Mouse (Mus musculus): ENCODE measurements around the gene Gm19402.

Gene Gm19402

DNA sequence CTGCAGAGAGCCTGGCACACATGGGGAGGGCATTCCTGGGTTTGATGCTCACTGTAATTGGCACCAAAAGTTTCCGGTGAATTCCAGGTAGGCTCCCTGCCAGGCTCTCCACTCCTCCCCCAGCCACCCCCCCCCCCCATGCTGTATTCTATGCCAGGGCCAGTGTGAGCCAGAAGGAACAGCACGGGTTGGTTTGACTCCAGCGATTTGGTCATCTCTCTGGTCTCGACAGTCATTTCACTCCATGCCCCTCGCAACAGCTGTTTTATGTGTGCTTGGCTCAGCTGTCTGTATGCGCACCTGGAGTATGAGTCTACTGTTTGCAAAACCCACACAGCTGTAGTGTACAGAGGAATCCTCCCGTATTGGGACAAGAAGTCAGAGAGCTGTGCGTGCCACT, 24.2 kb downstream of the Gm19402 start:
- DNase-seq (ENCODE audit: low spot score): no peak

DNA sequence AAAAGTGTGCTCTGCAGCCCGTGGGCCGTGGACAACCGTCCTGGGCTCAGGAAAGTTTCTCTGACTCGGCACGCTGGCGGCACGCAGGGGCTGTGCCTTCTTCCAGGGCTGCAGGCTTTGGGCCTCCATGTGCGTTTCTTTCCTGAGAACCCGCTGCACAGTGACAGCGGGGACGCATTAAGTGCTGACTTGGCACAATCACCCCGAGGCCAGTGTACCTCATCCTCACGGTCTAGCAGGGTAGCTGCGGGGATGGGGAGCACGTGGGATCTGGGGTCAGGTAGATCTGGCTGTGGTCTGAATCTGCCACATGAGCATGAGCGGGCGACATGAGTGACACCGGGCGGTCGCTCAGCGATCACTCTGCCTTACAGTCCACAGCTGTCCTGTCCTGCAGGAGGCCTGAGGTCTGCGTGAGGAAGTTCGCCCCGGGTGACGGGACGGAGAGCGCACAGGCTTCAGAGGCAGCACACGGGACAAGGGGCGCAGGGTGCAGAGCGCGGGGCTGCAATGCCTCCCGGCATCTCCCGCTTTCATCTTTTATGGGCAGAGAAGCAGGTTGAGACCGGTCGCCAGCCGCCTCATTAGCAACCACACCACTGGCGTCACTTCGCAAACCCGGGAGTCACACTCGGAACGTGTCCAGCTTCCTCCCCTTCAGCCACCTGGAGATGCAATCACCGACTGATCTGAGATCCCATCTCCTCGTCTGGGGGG, 26.4 kb downstream of the Gm19402 start:
- DNase-seq (ENCODE audit: low spot score): no peak

DNA sequence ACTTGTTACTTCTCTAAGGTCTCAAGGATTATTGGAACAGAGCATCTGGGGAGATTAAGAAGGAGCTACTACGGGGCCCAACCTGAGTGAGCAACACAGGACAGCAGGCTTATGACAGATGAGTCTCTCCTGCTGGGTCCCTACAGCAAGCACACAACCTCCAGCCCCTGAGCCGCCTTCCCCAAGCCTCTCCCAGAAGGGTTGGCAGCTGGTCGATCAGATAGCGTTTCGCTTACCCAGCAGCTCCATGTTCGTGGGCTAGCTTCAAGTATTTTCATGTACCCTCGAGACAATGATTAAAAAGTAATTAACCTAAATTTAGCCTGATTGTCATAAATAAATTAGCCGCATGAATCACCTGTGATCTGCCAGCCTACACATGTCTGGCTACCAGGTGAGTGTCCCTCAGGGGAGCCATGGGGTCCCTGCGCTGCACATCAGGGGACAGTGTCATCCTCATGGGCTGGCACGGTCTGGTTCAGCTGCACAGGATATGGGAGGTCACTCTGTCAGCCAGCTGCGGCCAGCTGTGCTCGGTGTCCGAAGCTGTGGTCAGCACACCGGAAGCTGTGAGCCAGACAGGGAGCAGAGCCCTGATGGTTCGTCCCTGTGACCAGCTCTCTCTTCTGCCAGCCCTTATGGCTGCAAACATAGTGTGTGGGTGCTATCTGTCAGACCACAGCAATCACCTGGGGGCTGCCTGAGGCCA, 32.1 kb downstream of the Gm19402 start:
- DNase-seq (ENCODE audit: low spot score): peak; percentile 36

DNA sequence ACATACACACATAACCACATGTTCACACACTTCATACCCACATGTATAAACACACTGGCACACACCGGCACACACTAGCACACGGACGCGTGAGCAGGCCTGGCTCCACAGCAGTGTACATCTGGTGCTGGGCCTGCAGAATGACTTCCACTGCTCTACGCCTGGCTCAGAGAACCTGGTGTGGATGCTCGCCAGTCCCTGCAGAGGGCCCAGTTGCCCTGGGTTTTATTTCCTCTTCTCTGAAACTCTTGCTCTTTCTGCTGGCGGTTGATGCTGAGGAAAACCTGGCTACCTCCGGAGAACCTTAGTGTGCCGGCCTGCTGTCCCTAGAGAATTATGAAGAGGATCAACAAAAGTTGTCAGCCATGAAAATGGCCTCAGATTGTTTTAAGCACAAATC, 38.5 kb downstream of the Gm19402 start:
- no peak for DNase-seq (ENCODE audit: low spot score)

DNA sequence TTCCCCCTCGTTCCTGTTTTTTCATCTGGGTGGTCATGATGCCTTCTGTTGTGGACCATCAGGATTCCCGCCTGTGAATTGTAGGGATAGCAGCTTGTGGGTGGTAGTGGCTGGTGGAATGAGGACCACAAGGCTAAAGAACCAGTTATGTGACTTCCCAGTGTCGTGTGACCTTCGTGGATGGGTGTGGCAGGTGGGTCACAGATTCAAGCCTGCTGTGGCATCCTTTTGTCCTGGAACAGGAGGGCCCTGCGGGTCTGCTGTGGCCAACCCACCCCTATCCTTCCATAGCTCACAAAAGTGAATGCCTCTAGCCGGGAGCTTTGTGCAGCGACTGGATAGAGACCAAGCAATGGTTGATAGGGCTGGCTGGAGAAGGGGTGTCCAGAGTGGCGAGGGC, 42.7 kb downstream of the Gm19402 start:
- no peak for DNase-seq (ENCODE audit: low spot score)

DNA sequence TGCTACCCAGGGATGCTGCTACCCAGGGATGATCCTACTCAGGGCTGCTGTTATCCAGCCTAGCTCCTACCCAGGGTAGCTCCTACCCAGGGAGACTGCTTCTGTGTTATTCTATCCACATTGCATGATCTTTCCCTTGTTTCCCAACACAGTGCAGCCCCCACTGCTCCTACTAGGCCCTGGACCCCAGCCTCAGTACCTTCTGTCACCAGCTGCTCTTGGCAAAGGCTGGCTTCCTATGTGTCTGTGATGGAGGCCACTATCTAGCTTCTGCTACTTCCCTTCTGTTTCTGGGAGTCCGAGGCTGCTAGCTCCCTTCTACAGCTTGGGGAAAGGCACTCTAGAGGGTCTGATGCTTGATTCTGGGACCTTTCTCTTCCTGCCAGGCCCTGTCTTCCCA, 43.1 kb downstream of the Gm19402 start:
- DNase-seq (ENCODE audit: low spot score): no peak

DNA sequence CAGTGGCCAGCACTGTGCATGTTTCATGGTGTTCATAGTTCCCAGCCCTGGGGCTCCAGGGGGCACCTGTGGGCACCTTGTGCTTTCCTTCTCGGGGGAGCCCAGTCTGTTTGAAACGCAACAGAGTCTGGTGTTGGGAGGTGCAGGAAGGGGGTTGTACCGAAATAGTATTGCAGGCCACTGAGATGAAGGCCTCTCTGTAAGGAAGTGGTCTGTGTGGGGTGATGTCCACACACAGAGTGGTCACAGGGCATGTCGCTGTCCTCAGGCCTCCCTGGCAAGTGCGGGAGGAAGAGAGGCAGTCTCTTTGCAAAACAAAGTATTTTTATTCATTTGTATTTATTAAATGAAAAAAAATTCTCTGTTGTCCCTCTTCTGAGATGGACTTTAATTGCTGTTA, 45.0 kb downstream of the Gm19402 start:
- no peak for DNase-seq (ENCODE audit: low spot score)

DNA sequence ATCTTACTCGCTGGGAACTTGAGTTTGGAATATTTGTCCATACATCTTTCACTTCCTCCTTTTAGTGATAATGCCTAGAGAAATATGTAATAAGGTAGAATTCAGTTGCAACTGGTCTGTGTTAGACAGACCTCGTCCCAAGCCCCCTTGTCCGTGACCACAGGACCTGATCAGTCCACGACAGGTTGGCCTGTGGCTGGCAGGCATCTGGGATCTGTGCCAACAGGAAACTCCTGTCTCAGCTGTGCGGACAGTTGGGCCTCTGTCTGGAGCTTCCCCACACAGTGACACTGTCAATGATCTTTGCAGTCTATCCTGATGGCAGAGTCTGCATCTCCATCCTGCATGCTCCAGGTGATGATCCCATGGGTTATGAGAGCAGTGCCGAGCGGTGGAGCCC, 47.4 kb downstream of the Gm19402 start:
- no peak for DNase-seq (ENCODE audit: low spot score)

Data from urinary bladder, postnatal 14 days (tissue).